Mouse (Mus musculus) small intestine, adult 2 months (tissue): ENCODE measurements around the gene Gmpr.

ENCODE experiments used
- CTCF ChIP-seq: fragments of 200-500 bp; IDR thresholded peaks from 2 replicates; pipeline ENCODE4 v1.5.1; 2012; ENCODE audit warnings: low read depth, mild to moderate bottlenecking, control low read depth, inconsistent platforms, low read length, moderate library complexity, mixed read lengths; ENCODE audit not compliant: insufficient replicate concordance, insufficient read length; ENCODE audit errors: extremely low read depth
- POLR2A ChIP-seq: fragments of 200-500 bp; IDR thresholded peaks from 2 replicates; pipeline ENCODE4 v1.6.1; 2012; ENCODE audit warnings: low read depth, mild to moderate bottlenecking, control low read depth, inconsistent platforms, low read length, moderate library complexity

DNA sequence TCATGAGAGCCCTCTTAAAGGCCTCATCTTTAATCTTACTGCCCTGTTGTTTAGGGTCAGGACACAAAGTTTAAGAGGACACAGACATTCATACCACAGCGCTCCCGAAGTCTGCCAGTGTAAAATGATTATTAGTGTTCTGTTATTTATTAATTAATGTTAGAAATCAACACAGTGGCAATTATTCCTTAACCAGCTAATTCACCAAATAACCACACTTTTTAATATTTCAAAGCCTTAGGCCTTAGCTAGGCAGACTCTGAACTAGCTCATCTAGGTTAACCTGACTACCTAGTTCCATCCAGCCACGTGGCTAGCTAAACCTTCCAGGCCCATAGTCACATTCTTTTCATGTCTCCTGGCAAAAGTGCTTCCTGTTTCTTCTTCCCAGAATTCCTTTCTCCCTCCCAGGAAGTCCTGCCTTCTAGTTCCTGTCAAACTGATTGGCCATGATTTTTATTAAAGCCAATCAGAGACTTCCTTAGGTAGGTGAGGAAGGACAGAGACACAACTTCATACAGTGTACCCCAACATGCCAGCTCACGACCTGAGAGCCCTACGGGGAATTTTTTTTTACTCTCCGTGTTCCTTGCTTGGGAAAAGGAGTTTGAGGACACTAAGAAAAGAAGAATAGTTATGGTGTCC is 17.7 kb downstream of the Gmpr start:
- TF ChIP-seq CTCF (no peak), POLR2A (no peak)
